Mouse (Mus musculus): Measurements from ENCODE around the gene Lpin2. TPM values are rescaled to one million over a fixed set of nuclear protein-coding genes. Genes with fewer than 3 reads are reported as not detected.

Gene Lpin2
- polyA plus RNA-seq, 2 experiments, result 28.6 to 31.1 TPM

DNA sequence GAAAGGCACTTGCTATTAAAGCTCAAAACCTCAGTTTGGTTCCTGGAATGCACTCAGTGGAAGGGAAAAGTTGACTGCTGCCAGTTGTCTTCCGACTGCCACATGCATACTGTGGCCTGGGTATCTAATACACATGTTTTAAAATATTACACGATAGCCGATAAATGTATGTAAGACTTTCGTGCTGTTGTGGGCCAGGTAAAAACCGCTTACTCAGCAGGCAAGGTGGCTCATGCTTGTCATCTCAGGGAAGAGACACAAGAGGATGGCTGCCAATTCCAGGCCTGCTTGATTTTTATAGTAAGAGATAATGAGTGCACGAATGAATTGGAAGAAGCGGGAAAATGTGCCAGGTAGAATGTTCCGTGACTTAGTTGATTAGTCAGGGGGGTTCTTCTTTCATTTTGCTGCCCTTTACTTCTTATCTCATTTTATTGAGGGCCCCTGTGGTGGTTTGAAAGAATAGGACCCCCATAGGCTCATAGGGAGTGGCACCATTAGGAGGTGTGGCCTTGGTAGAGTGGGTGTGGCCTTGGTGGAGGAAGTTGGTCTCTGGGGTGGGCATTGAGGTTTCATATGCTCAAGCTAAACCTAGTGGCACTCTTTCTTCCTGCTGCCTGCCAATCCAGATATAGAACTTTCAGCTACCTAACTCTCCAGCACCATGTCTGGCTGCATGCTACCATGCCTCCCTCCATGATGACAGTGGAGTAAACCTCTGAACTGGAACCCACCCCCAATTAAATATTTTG is 21.9 kb upstream of the Lpin2 start:
- no peaks in the 10 kb centered on the region for H3K36me3 ChIP-seq (replicated peaks; ENCODE audit: control insufficient read depth, insufficient read depth, low read depth)
- TF ChIP-seq CTCF (IDR thresholded peaks at IDR 0.05; ENCODE audit: low read depth) (no peak), EP300 (IDR thresholded peaks at IDR 0.05; ENCODE audit: low read depth) (no peak)
- H3K9me3 ChIP-seq (ENCODE audit: control insufficient read depth, low read length), result no peaks in the 10 kb centered on the region
- no peak overlapping the region for H3K4me3 ChIP-seq (ENCODE audit: insufficient read depth in 1 of 2, low read depth in 2 of 2, low read length in 2 of 2)
- no peak overlapping the region for H3K4me2 ChIP-seq (ENCODE audit: low read depth)
- ATAC-seq (ENCODE audit: insufficient read depth) (no peak), DNase-seq (ENCODE audit: low read depth in 3 of 3, low spot score in 3 of 3) (no peak)
- H3K27ac ChIP-seq, result no peak overlapping the region
- H3K4me1 ChIP-seq (replicated peaks; ENCODE audit: control insufficient read depth in 2 of 2, insufficient read depth in 2 of 2, low read length in 1 of 2), result peaks cover 0 to 24% of the 10 kb centered on the region in 2 experiments; a peak in 2 of 4 replicates
- no peaks in the 10 kb centered on the region for H3K27me3 ChIP-seq (ENCODE audit: control insufficient read depth, insufficient read depth, low read length)
- WGBS (ENCODE audit: insufficient replicate concordance), result 82% methylated on average over 8 of the region's 8 CpGs
- no peak overlapping the region for H3K9ac ChIP-seq (replicated peaks)

DNA sequence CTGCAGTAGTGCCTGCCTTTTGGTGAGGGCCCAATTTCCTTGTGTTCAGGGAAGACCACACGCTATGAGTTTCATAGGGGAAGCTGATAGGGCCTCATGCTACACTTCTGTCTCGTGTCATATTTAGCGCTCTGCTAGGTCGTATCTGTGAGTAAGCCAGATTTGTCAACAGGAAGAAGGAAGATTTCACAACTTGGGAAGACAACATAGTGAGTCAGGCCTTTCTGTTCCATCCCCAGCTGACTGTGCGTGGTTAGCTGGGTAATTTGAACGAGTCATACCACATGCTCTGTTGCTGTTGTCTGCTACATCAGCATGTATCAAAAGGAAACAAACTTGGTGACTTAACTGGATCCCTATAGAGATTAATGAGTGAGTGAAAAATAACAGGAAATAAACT is 17.4 kb upstream of the Lpin2 start:
- Histone ChIP-seq H3K4me3 (ENCODE audit: insufficient read depth in 1 of 2, low read depth in 2 of 2, low read length in 2 of 2) (no peak overlapping the region), H3K4me1 (replicated peaks; ENCODE audit: control insufficient read depth in 2 of 2, insufficient read depth in 2 of 2, low read length in 1 of 2) (peaks cover 8 to 36% of the 10 kb centered on the region in 2 experiments), H3K4me2 (ENCODE audit: low read depth) (no peak overlapping the region), H3K36me3 (replicated peaks; ENCODE audit: control insufficient read depth, insufficient read depth, low read depth) (no peaks in the 10 kb centered on the region), H3K9ac (replicated peaks) (no peak overlapping the region), H3K27me3 (ENCODE audit: control insufficient read depth, insufficient read depth, low read length) (no peaks in the 10 kb centered on the region), H3K27ac (peak overlapping the region; percentile 5), H3K9me3 (ENCODE audit: control insufficient read depth, low read length) (no peaks in the 10 kb centered on the region)
- no peak for TF ChIP-seq CTCF (IDR thresholded peaks at IDR 0.05; ENCODE audit: low read depth)
- peak; percentile 26; the same call in 1 of the 2 replicates for TF ChIP-seq EP300 (IDR thresholded peaks at IDR 0.05; ENCODE audit: low read depth)
- DNase-seq (ENCODE audit: low read depth in 3 of 3, low spot score in 3 of 3), result peak in 1 of 3 experiments; percentile 56
- 27% methylated on average over 6 of the region's 6 CpGs for WGBS (ENCODE audit: insufficient replicate concordance)
- ATAC-seq (ENCODE audit: insufficient read depth), result peak; percentile 72

DNA sequence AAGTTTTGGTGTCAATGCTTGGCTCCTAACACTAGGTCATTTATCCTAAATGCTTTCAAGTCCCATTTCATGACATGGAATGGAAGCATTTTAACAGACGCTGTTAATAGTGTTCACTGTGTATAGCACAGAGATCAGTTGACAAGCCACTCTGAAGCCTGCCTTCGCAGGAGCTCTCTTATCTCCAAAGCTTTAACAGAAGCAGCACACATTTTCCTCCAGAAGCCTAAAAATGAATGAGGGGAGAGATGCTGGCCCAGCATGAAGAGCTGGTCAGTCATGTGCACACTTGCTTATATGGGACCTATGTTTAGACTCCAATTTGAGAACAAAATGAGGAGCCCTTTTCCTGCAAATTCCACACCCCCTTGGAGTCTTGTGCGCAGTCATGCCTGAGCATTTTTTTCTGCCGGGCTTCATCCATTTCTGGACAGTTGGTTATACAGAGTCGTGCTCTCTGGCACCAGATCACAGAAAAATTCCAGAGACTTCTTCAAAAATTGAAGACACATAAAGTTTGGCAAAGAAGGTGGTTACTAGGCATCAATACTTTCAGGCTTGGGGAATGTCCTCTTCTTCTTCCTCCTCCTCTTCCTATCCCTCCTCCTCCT is 14.1 kb upstream of the Lpin2 start:
- no peaks in the 10 kb centered on the region for H3K36me3 ChIP-seq (replicated peaks; ENCODE audit: control insufficient read depth, insufficient read depth, low read depth)
- DNase-seq (ENCODE audit: low read depth in 3 of 3, low spot score in 3 of 3) (no peak), ATAC-seq (ENCODE audit: insufficient read depth) (no peak)
- H3K4me2 ChIP-seq (ENCODE audit: low read depth), result no peak overlapping the region
- peak overlapping the region; percentile 17; the same call in 1 of the 2 replicates for H3K27ac ChIP-seq
- no peak overlapping the region for H3K4me3 ChIP-seq (ENCODE audit: insufficient read depth in 1 of 2, low read depth in 2 of 2, low read length in 2 of 2)
- TF ChIP-seq CTCF (IDR thresholded peaks at IDR 0.05; ENCODE audit: low read depth), result no peak
- no peak for TF ChIP-seq EP300 (IDR thresholded peaks at IDR 0.05; ENCODE audit: low read depth)
- H3K9me3 ChIP-seq (ENCODE audit: control insufficient read depth, low read length), result no peaks in the 10 kb centered on the region
- H3K4me1 ChIP-seq (replicated peaks; ENCODE audit: control insufficient read depth in 2 of 2, insufficient read depth in 2 of 2, low read length in 1 of 2), result peaks cover 31 to 49% of the 10 kb centered on the region in 2 experiments
- no peaks in the 10 kb centered on the region for H3K27me3 ChIP-seq (ENCODE audit: control insufficient read depth, insufficient read depth, low read length)
- WGBS (ENCODE audit: insufficient replicate concordance), result 54% methylated on average over 5 of the region's 5 CpGs
- H3K9ac ChIP-seq (replicated peaks), result no peak overlapping the region; the same call in 1 of the 2 replicates

DNA sequence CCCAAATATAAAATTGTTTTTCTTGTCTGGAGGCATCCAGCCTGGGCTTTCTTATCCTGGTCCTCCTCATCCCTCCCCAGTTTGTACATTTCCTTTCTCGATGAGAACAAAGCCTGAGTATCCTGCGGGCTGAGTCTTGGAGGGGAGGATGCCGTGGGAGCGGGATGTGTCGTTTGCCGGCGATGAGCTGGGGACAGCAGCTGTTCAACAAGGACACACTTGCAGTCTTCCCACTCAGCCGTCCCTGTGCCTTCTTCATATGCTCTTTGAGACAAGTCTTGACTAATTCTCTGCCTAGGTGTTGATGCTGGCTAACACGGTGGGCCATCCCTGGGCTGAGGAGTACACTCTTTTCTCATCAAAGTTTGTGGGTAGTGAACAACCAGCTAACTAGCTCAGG is 13.5 kb upstream of the Lpin2 start:
- Histone ChIP-seq H3K4me2 (ENCODE audit: low read depth) (no peak overlapping the region), H3K9ac (replicated peaks) (no peak overlapping the region), H3K27ac (peak overlapping the region; percentile 27; the same call in 1 of the 2 replicates), H3K9me3 (ENCODE audit: control insufficient read depth, low read length) (no peaks in the 10 kb centered on the region), H3K4me1 (replicated peaks; ENCODE audit: control insufficient read depth in 2 of 2, insufficient read depth in 2 of 2, low read length in 1 of 2) (peaks cover 31 to 46% of the 10 kb centered on the region in 2 experiments), H3K4me3 (ENCODE audit: insufficient read depth in 1 of 2, low read depth in 2 of 2, low read length in 2 of 2) (no peak overlapping the region), H3K27me3 (ENCODE audit: control insufficient read depth, insufficient read depth, low read length) (no peaks in the 10 kb centered on the region), H3K36me3 (replicated peaks; ENCODE audit: control insufficient read depth, insufficient read depth, low read depth) (no peaks in the 10 kb centered on the region)
- TF ChIP-seq CTCF (IDR thresholded peaks at IDR 0.05; ENCODE audit: low read depth) (no peak), EP300 (IDR thresholded peaks at IDR 0.05; ENCODE audit: low read depth) (no peak)
- 73% methylated on average over 9 of the region's 9 CpGs for WGBS (ENCODE audit: insufficient replicate concordance)
- no peak for ATAC-seq (ENCODE audit: insufficient read depth)
- DNase-seq (ENCODE audit: low read depth in 3 of 3, low spot score in 3 of 3), result no peak

DNA sequence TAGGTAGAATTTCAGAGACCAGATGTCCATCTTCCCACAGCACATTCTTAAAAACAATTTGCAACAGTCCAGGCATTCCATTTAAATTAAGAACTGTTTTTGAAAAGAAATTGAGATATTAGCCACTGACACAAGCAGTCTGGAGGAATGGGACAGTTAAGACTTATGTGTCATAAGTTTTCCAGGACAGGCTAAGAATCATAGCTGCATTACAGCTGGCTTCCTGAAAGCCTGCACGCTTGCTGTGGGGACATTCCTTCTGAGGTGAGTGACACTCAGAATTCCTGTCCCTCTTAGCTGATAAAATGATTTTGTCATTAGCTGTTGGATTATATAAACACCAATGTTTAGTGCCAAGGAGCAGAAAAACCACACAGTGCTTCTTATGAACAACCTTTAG is 12.7 kb upstream of the Lpin2 start:
- no peaks in the 10 kb centered on the region for H3K36me3 ChIP-seq (replicated peaks; ENCODE audit: control insufficient read depth, insufficient read depth, low read depth)
- ATAC-seq (ENCODE audit: insufficient read depth) (no peak), DNase-seq (ENCODE audit: low read depth in 3 of 3, low spot score in 3 of 3) (no peak)
- no peak overlapping the region for H3K9ac ChIP-seq (replicated peaks)
- WGBS (ENCODE audit: insufficient replicate concordance), result 76% methylated on average over 1 of the region's 1 CpGs
- H3K27ac ChIP-seq, result peak overlapping the region; percentile 27; the same call in 1 of the 2 replicates
- H3K4me2 ChIP-seq (ENCODE audit: low read depth), result no peak overlapping the region
- peaks cover 31 to 43% of the 10 kb centered on the region in 2 experiments for H3K4me1 ChIP-seq (replicated peaks; ENCODE audit: control insufficient read depth in 2 of 2, insufficient read depth in 2 of 2, low read length in 1 of 2)
- TF ChIP-seq CTCF (IDR thresholded peaks at IDR 0.05; ENCODE audit: low read depth), result no peak
- TF ChIP-seq EP300 (IDR thresholded peaks at IDR 0.05; ENCODE audit: low read depth), result no peak
- no peaks in the 10 kb centered on the region for H3K27me3 ChIP-seq (ENCODE audit: control insufficient read depth, insufficient read depth, low read length)
- H3K4me3 ChIP-seq (ENCODE audit: insufficient read depth in 1 of 2, low read depth in 2 of 2, low read length in 2 of 2), result no peak overlapping the region
- H3K9me3 ChIP-seq (ENCODE audit: control insufficient read depth, low read length), result no peaks in the 10 kb centered on the region

Data from liver, embryonic 14.5 days (tissue).